Mouse (Mus musculus) hindbrain, embryonic 16.5 days (tissue): Measurements from ENCODE around the gene Nckap1. TPM values are rescaled to one million over a fixed set of nuclear protein-coding genes. Genes with fewer than 3 reads are reported as not detected.

ENCODE experiments used
- ATAC-seq: fragments of 200-750 bp; cut with Nextera tagmentation; 2 replicates; pipeline ENCODE4 v1.8.0; 2017; ENCODE audit warnings: moderate TSS enrichment, moderate library complexity
- H3K27ac ChIP-seq: fragments of 300-500 bp; sonication (generic); 2 replicates; pipeline ENCODE4 v1.5.1; 2014; ENCODE audit warnings: low read depth, mild to moderate bottlenecking, control low read depth, low read length, moderate library complexity
- H3K27me3 ChIP-seq: fragments of 300-500 bp; sonication (generic); replicated peaks from 2 replicates; pipeline ENCODE4 v1.6.1; 2014; ENCODE audit warnings: low read length; ENCODE audit not compliant: control insufficient read depth, insufficient read depth
- H3K36me3 ChIP-seq: fragments of 300-500 bp; sonication (generic); 2 replicates; pipeline ENCODE4 v1.6.1; 2014; ENCODE audit warnings: mild to moderate bottlenecking, low read length, moderate library complexity, mixed read lengths; ENCODE audit not compliant: control insufficient read depth, insufficient read depth
- H3K4me1 ChIP-seq: fragments of 300-500 bp; sonication (generic); 2 replicates; pipeline ENCODE4 v1.6.1; 2014; ENCODE audit warnings: low read depth, low read length; ENCODE audit not compliant: control insufficient read depth, insufficient read depth
- H3K4me2 ChIP-seq: fragments of 300-500 bp; sonication (generic); 2 replicates; pipeline ENCODE4 v1.6.1; 2014; ENCODE audit warnings: mild to moderate bottlenecking, low read length, control low read depth, moderate library complexity
- H3K4me3 ChIP-seq: fragments of 300-500 bp; sonication (generic); 2 replicates; pipeline ENCODE4 v1.5.1; 2014; ENCODE audit warnings: mild to moderate bottlenecking, low read length, control low read depth, moderate library complexity
- H3K9ac ChIP-seq: fragments of 300-500 bp; sonication (generic); 2 replicates; pipeline ENCODE4 v1.6.1; 2014; ENCODE audit warnings: low read depth, mild to moderate bottlenecking, control low read depth, low read length, moderate library complexity
- H3K9me3 ChIP-seq: fragments of 300-500 bp; sonication (generic); 2 replicates; pipeline ENCODE4 v1.6.1; 2014; ENCODE audit warnings: mild to moderate bottlenecking, low read length, moderate library complexity; ENCODE audit not compliant: control insufficient read depth
- WGBS: fragments of 180-500 bp; shearing (Covaris S2); extraction: QIAGEN DNeasy Blood & Tissue Kit; methylation state at CpG from one replicate; pipeline ENCODE4 v1.1.7; 2014; 5-methylcytosine and 5-hydroxymethylcytosine counted together
- polyA plus RNA-seq: library from polyadenylated mRNA; unstranded; fragments of >200 nt; fragmentation: Nextera tagmentation; extraction: Ambion mirVana; gene quantifications from 2 replicates; pipeline ENCODE4 v1.2.1, GENCODE M21; 2015

The Nckap1 gene
- 63.0 and 88.0 TPM in 2 replicates for polyA plus RNA-seq

DNA sequence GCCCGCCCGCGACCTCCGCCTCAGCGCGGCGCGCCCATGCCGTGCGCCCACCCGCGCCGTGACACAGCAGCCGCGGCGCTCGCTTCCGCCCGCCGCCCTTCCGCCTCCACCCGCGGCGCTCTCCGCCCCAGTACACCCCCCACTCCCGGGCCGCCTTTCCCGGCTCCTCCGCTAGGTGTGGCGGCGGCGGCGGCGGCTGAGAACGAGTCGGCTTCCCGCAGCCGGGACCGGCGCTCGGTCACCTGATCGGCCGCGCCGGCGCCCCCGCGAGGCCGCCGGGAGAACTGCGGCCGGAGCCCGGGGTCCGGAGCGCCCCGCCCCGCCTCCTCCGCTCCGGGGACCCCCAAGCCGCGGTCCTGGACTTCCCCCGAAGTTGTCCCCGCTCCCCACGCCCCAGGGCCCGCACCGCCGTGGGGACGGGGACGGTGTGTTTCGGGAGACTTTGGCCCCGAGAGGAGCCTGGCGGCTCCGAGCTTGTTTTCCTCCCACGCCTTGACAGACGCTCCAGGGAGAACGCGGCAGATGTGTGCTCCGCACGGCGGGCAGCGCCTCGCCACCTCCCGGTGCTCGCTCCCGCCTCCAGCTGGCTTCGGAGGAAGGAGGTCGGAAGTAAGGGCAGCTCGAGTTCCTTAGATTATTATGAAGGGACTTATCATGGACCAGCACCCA, at the start of gene Nckap1:
Nckap1 (minus strand) TSS at position 338 of the 669 bp plus-strand sequence.
- H3K9ac ChIP-seq = peak within 1 kb of the TSS; percentile 97
- no peaks in the 10 kb centered on the region for H3K27me3 ChIP-seq
- WGBS = under 1% methylated on average over 78 of the region's 88 CpGs
- H3K4me1 ChIP-seq = peaks cover 15% of the 10 kb centered on the region
- H3K4me3 ChIP-seq = peak within 1 kb of the TSS; percentile 93
- ATAC-seq = peak; percentile 96
- no peaks in the 10 kb centered on the region for H3K36me3 ChIP-seq
- H3K27ac ChIP-seq = peak within 1 kb of the TSS; percentile 98
- H3K4me2 ChIP-seq = peak within 1 kb of the TSS; percentile 75
- no peaks in the 10 kb centered on the region for H3K9me3 ChIP-seq

DNA sequence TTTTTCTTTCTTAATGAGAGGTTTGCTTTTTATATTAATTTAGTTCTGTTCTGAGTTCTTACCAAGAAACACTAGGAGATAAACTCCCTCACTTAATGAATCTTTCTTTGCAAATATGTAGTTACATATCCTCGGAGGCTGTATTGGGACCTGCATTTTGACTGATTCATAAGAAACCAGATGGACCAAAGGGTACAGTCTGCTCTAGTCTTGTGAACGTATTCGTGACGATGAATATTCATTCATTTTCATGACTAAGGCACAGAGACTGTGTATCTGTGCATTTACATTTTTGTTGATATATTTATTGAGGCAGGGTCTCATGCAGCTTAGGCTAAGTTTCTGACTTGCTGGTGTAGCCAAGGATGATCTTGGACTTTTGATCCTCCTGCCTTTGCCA, 43.3 kb upstream of the Nckap1 start:
- ATAC-seq = no peak
- no peak overlapping the region for H3K9ac ChIP-seq
- H3K4me2 ChIP-seq = no peak overlapping the region
- no peak overlapping the region for H3K27ac ChIP-seq
- no peaks in the 10 kb centered on the region for H3K4me1 ChIP-seq
- H3K4me3 ChIP-seq = no peak overlapping the region
- no peaks in the 10 kb centered on the region for H3K27me3 ChIP-seq
- H3K36me3 ChIP-seq = peaks cover 14% of the 10 kb centered on the region
- H3K9me3 ChIP-seq = peaks cover 5% of the 10 kb centered on the region; the same call in 1 of the 2 replicates
- WGBS = 95% methylated on average over 4 of the region's 4 CpGs

DNA sequence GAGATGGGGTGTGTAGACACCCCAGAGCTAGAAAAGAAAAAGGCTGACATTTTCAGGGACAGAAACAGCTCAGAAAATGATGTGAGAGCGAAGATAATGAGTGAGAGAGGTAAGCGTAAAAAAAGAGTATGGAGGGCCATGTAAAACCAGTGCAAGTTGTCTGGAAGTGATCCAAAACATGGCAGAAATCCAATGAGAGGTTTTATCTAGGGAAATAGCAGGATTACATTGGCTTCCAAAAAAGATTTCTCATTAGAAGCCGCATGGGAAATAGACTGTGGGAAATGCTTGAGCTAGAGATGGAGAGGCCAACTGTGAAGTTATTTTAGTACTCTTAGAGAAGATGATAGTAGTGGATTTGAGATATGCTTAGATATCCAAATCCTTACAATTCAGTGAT, 40.7 kb upstream of the Nckap1 start:
- 81% methylated on average over 3 of the region's 3 CpGs for WGBS
- Histone ChIP-seq H3K4me1 (peaks cover 9% of the 10 kb centered on the region), H3K9ac (no peak overlapping the region), H3K9me3 (peaks cover 4% of the 10 kb centered on the region; the same call in 1 of the 2 replicates), H3K27ac (no peak overlapping the region), H3K4me3 (no peak overlapping the region), H3K27me3 (no peaks in the 10 kb centered on the region), H3K36me3 (peaks cover 9% of the 10 kb centered on the region), H3K4me2 (no peak overlapping the region)
- no peak for ATAC-seq

DNA sequence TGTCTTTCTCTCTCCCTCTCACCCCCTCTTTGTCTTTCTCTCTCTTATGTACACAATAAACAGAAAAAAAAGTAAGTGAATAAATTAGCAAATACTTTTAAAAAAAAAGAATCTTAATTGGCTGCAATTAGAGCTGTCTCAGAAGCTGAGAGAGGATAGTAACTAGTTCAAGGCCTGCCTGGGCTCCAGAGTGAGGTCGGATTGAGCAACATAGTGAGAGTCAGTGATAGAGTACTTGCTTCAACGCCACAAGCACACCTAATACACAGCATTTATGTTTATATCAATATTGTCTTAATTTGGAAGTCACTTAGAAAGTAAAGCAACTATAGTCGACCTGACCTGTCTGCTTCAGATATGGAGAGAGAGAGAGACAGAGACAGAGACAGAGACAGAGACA, 37.8 kb upstream of the Nckap1 start:
- Histone ChIP-seq H3K27ac (no peak overlapping the region), H3K4me2 (no peak overlapping the region), H3K27me3 (no peaks in the 10 kb centered on the region), H3K9ac (no peak overlapping the region), H3K4me1 (peaks cover 9% of the 10 kb centered on the region), H3K4me3 (no peak overlapping the region), H3K9me3 (no peaks in the 10 kb centered on the region), H3K36me3 (0 out of 2 replicates have a peak, but pooled peaks cover 2% of the 10 kb centered on the region)
- ATAC-seq = no peak
- WGBS = 89% methylated on average over 3 of the region's 3 CpGs

DNA sequence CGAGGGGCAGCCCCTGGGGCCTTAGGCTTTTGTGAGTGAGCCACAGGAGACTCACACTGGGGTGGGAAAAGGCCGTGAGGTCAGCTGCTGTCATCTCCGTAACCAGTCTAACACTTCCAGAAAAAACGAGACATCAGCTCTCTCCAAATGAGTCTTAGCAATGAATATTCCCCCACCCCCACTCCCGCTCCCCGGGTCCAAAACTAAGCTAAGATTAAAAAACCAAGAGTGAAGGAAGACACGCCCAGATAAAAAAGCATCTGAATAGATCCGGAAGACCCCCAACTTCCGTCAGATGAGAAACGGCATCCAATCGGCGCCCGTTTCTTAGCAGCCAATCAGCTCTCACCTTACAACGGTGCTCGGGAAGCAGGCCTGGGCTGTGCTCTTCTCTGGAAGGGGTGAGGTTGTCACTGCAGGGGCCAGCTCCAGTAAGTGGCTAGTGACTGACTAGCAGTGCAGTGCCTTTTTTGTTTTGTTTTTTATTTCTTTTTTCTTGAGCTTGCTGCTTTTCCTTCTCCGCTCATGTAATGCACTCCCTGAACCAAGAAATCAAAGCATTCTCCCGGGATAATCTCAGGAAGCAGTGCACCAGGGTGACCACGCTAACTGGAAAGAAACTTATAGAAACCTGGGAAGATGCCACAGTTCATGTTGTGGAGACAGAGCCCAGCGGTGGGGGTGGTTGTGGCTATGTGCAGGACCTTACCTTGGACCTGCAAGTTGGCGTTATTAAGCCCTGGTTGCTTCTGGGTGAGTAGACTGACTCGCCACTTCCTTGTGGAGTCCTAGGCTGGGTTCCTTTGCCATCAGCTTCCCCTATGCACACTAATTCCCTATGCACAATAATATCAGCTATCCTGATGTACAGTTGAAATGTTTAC, 35.9 kb upstream of the Nckap1 start, which contains the start of the genes Dusp19 and Nup35:
Dusp19 (plus strand) TSS at position 192 of the 884 bp plus-strand sequence.
Nup35 (plus strand) TSS at position 383 of the 884 bp plus-strand sequence.
- Histone ChIP-seq H3K4me2 (peak within 1 kb of the TSS; percentile 84), H3K9ac (peak within 1 kb of the TSS; percentile 78), H3K4me1 (peaks cover 9% of the 10 kb centered on the region), H3K36me3 (0 out of 2 replicates have a peak, but pooled peaks cover 2% of the 10 kb centered on the region), H3K27ac (peak within 1 kb of the TSS; percentile 82), H3K9me3 (no peaks in the 10 kb centered on the region), H3K27me3 (no peaks in the 10 kb centered on the region), H3K4me3 (peak within 1 kb of the TSS; percentile 64)
- WGBS = 2% methylated on average over 21 of the region's 21 CpGs
- peak; percentile 99 for ATAC-seq

DNA sequence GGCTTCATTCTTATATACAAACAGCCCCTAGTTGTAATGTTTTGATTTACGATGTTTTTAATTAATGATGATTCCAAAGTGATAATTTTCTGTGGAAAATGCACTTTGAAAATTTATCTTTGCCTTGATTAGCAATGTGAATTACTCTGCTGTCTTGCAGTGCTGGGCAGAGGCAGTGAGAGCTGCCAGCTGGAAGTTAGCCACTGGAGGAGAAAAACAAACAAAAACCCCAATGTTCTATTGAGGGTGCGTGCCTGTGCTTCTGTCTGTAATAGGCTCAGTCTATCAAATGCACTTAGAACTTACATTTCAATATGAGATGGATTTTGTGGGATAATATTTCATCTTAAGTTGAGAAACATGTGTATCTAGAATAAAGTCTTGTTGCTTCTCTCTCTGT, 31.6 kb upstream of the Nckap1 start:
- no peak overlapping the region for H3K4me3 ChIP-seq
- WGBS = 73% methylated on average over 2 of the region's 2 CpGs

DNA sequence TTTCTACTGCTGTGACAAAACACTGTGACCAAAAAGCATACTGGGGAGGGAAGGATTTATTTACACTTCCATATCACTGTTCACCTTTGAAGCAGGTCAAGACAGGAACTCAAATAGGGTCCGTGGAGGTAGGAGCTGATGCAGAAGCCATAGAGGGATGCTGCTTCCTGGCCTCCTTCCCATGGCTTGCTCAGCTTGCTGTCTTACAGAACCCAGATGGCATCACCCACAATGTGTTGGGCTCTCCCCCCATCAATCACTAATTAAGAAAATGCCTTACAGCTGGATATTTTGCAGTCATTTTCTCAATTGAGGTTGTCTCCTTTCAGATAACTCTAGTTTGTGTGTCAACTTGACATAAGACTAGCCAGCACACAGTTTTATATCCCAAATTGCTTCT, 31.1 kb upstream of the Nckap1 start:
- H3K4me3 ChIP-seq = no peak overlapping the region
- no peaks in the 10 kb centered on the region for H3K27me3 ChIP-seq
- 52% methylated on average over 1 of the region's 1 CpGs for WGBS
- no peaks in the 10 kb centered on the region for H3K36me3 ChIP-seq
- no peaks in the 10 kb centered on the region for H3K4me1 ChIP-seq
- H3K9me3 ChIP-seq = no peaks in the 10 kb centered on the region
- no peak overlapping the region for H3K27ac ChIP-seq
- ATAC-seq = no peak
- H3K4me2 ChIP-seq = no peak overlapping the region
- H3K9ac ChIP-seq = no peak overlapping the region

More for the DNA sequence above, 31.6 kb upstream of the Nckap1 start:
- H3K4me1 ChIP-seq = peaks cover 3% of the 10 kb centered on the region
- H3K27me3 ChIP-seq = no peaks in the 10 kb centered on the region
- H3K36me3 ChIP-seq = no peaks in the 10 kb centered on the region
- no peaks in the 10 kb centered on the region for H3K9me3 ChIP-seq
- ATAC-seq = no peak
- H3K9ac ChIP-seq = no peak overlapping the region
- no peak overlapping the region for H3K4me2 ChIP-seq
- H3K27ac ChIP-seq = no peak overlapping the region

DNA sequence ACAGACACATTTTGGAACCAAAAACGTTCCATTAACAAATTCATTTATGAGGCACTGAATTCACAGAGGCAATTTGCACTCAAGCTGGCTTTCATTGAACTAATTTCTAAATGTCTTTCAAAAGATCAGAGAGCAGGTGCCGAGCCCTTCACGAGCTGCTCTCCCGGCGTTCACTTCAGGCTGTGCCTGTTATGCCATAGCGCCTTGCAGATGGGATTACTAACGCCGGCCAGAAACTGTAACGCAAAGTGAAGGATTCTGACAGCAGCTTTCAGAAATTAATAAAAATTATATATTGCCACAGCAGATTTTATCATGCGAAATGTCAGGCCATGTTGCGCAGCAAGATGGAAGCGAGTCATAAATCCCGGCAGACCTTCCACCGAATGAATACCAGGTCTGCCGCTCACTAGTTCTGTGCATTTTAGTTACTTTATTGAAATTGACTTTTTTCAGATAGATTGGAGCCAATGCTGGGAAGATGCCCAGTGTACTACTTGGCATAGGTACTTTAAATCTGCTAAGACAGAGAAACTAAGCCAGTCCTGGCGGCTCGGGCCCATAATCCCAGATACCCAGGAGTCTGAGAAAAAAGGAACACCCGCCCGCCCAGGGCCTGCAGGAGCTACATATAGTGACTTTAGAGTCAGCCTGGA, 22.7 kb upstream of the Nckap1 start:
- no peak overlapping the region for H3K9ac ChIP-seq
- no peaks in the 10 kb centered on the region for H3K4me1 ChIP-seq
- H3K4me2 ChIP-seq = no peak overlapping the region; the same call in 1 of the 2 replicates
- H3K9me3 ChIP-seq = 0 out of 2 replicates have a peak, but pooled peaks cover 2% of the 10 kb centered on the region
- no peaks in the 10 kb centered on the region for H3K27me3 ChIP-seq
- no peak overlapping the region for H3K4me3 ChIP-seq
- H3K36me3 ChIP-seq = no peaks in the 10 kb centered on the region
- ATAC-seq = no peak
- WGBS = 78% methylated on average over 19 of the region's 19 CpGs
- no peak overlapping the region for H3K27ac ChIP-seq
